Mouse (Mus musculus) ES-E14 (cell line): Measurements from ENCODE around the gene Tcl1b5. TPM values are rescaled to one million over a fixed set of nuclear protein-coding genes. Genes with fewer than 3 reads are reported as not detected.
"Not testable (repeated sequence)": the region's sequence is repeated elsewhere in the genome, so short reads cannot be mapped to it uniquely, and the experiment has no call there.

Experiments
- DNase-seq: peaks from one replicate; pipeline ENCODE4 v3.0.0-alpha.2; 2013; ENCODE audit warnings: low read depth, low spot score
- H3K27ac ChIP-seq: 2 replicates; pipeline ENCODE4 v1.5.1; 2012; ENCODE audit warnings: low read depth, mild to moderate bottlenecking, low read length, moderate library complexity, mixed read lengths; ENCODE audit not compliant: poor library complexity, insufficient read depth, severe bottlenecking
- H3K36me3 ChIP-seq: 2 replicates; pipeline ENCODE4 v1.6.1; 2012; ENCODE audit warnings: mild to moderate bottlenecking, low read length, moderate library complexity, mixed read lengths; ENCODE audit not compliant: control insufficient read depth, poor library complexity, insufficient read depth, severe bottlenecking
- H3K4me1 ChIP-seq, 2 experiments: fragments of 150-350 bp in 1 of 2; sonication (generic) in 1 of 2; 2 replicates each; pipeline ENCODE4 v1.6.1; 2012; ENCODE audit warnings: low read length in 2 of 2, mild to moderate bottlenecking in 1 of 2, mixed read lengths in 1 of 2; ENCODE audit not compliant: control insufficient read depth in 2 of 2, insufficient read depth in 2 of 2, poor library complexity in 1 of 2
- H3K4me3 ChIP-seq, 2 experiments: fragments of 150-350 bp in 1 of 2; sonication (generic) in 1 of 2; 2 replicates each; pipeline ENCODE4 v1.5.1; 2012; ENCODE audit warnings: low read length in 2 of 2, low read depth in 1 of 2, mild to moderate bottlenecking in 1 of 2, mixed read lengths in 1 of 2; ENCODE audit not compliant: insufficient read depth in 1 of 2, poor library complexity in 1 of 2, severe bottlenecking in 1 of 2
- H3K9ac ChIP-seq: 2 replicates; pipeline ENCODE4 v1.6.1; 2012; ENCODE audit warnings: low read depth, mild to moderate bottlenecking, low read length, mixed read lengths; ENCODE audit not compliant: poor library complexity, insufficient read depth, severe bottlenecking
- H3K9me3 ChIP-seq: fragments of 150-350 bp; sonication (generic); 2 replicates; pipeline ENCODE4 v1.6.1; 2012; ENCODE audit warnings: low read depth, mild to moderate bottlenecking, low read length; ENCODE audit not compliant: control insufficient read depth, insufficient read depth
- CHD2 ChIP-seq: IDR thresholded peaks from 2 replicates; pipeline ENCODE4 v1.6.1; 2014; ENCODE audit warnings: mild to moderate bottlenecking, low read depth, low read length, inconsistent platforms
- HCFC1 ChIP-seq: IDR thresholded peaks from 2 replicates; pipeline ENCODE4 v1.6.1; 2012; ENCODE audit warnings: low read length, inconsistent platforms, borderline replicate concordance; ENCODE audit not compliant: insufficient read depth
- MAFK ChIP-seq: IDR thresholded peaks from 2 replicates; pipeline ENCODE4 v1.6.1; 2014; ENCODE audit warnings: mild to moderate bottlenecking, low read depth, low read length, inconsistent platforms; ENCODE audit not compliant: insufficient read depth
- ZC3H11A ChIP-seq: IDR thresholded peaks from 2 replicates; pipeline ENCODE4 v1.6.1; 2012; ENCODE audit warnings: low read depth, mild to moderate bottlenecking, inconsistent platforms, low read length, borderline replicate concordance
- ZNF384 ChIP-seq: IDR thresholded peaks from 2 replicates; pipeline ENCODE4 v1.6.1; 2012; ENCODE audit warnings: low read depth, low read length, inconsistent platforms
- in situ Hi-C, 2 experiments: fragments of 600-800 bp; cut with MboI; formaldehyde crosslinking; loops; one replicate each; pipeline ENCODE4 v1.15.1; 2025; ENCODE audit warnings: low sequenced_read_pairs in 2 of 2, inconsistent platforms in 1 of 2; ENCODE audit not compliant: unreplicated experiment in 2 of 2
- total RNA-seq: library from RNA; depleted of rRNA; stranded (reverse); fragments of 300-350 nt; gene quantifications from 2 replicates; pipeline ENCODE4 v1.2.3, GENCODE M21; 2012; rRNA removed

Gene Tcl1b5
- total RNA-seq: not detected in 2 replicates

- H3K9ac ChIP-seq, in situ Hi-C loops, H3K9me3 ChIP-seq, H3K36me3 ChIP-seq, H3K4me1 ChIP-seq, DNase-seq, H3K27ac ChIP-seq, H3K4me3 ChIP-seq: not testable (repeated sequence)
Measured at GRCm38 (mm10) chr12:105176044-105176443, at the start of gene Tcl1b5. Tcl1b5 (plus strand) TSS chr12:105176344.

- H3K9me3 ChIP-seq: no peaks in the 10 kb centered on the region
- no peaks in the 10 kb centered on the region for H3K36me3 ChIP-seq
- no peak overlapping the region for H3K4me3 ChIP-seq
- no peak for TF ChIP-seq MAFK
- no peak for TF ChIP-seq ZC3H11A
- no peak for TF ChIP-seq ZNF384
- TF ChIP-seq CHD2: no peak
- TF ChIP-seq HCFC1: no peak
- no peak overlapping the region; the same call in 1 of the 2 replicates for H3K27ac ChIP-seq
- in situ Hi-C loops: no loop called here
- H3K9ac ChIP-seq: no peak overlapping the region
- peak; percentile 40 for DNase-seq
- peaks cover 2 to 5% of the 10 kb centered on the region in 2 experiments; a peak in 3 of 4 replicates for H3K4me1 ChIP-seq
Measured at GRCm38 (mm10) chr12:105126516-105126915, 49.6 kb upstream of the Tcl1b5 start.

GRCm38 (mm10) chr12:105127607-105128006, 48.5 kb upstream of the Tcl1b5 start:
- no peak overlapping the region for H3K27ac ChIP-seq
- no peak overlapping the region for H3K4me3 ChIP-seq
- no peak for DNase-seq
- no peaks in the 10 kb centered on the region for H3K36me3 ChIP-seq
- H3K9ac ChIP-seq: no peak overlapping the region
- TF ChIP-seq MAFK (no peak), ZNF384 (no peak), ZC3H11A (no peak), CHD2 (no peak), HCFC1 (no peak)
- in situ Hi-C loops: no loop called here
- peaks cover 2 to 5% of the 10 kb centered on the region in 2 experiments; a peak in 3 of 4 replicates for H3K4me1 ChIP-seq
- no peaks in the 10 kb centered on the region for H3K9me3 ChIP-seq

- H3K9me3 ChIP-seq, H3K9ac ChIP-seq, H3K4me1 ChIP-seq, H3K27ac ChIP-seq, DNase-seq, in situ Hi-C loops, H3K36me3 ChIP-seq, H3K4me3 ChIP-seq: not testable (repeated sequence)
Measured at GRCm38 (mm10) chr12:105129494-105130205, 46.5 kb upstream of the Tcl1b5 start.

- H3K9ac ChIP-seq, H3K36me3 ChIP-seq, H3K4me3 ChIP-seq, DNase-seq, H3K27ac ChIP-seq, H3K9me3 ChIP-seq, in situ Hi-C loops, H3K4me1 ChIP-seq: not testable (repeated sequence)
Measured at GRCm38 (mm10) chr12:105134167-105134566, 42.0 kb upstream of the Tcl1b5 start.

- DNase-seq, in situ Hi-C loops, H3K4me3 ChIP-seq: not testable (repeated sequence)
Measured at GRCm38 (mm10) chr12:105134826-105135225, 41.3 kb upstream of the Tcl1b5 start.

GRCm38 (mm10) chr12:105137729-105138128, 38.4 kb upstream of the Tcl1b5 start:
- H3K9me3 ChIP-seq, DNase-seq, H3K4me1 ChIP-seq, H3K4me3 ChIP-seq, H3K9ac ChIP-seq, H3K36me3 ChIP-seq, H3K27ac ChIP-seq, in situ Hi-C loops: not testable (repeated sequence)

More at GRCm38 (mm10) chr12:105134826-105135225, 41.3 kb upstream of the Tcl1b5 start:
- not testable (repeated sequence) for H3K4me1 ChIP-seq, H3K9me3 ChIP-seq, H3K9ac ChIP-seq, H3K27ac ChIP-seq, H3K36me3 ChIP-seq
